Mouse (Mus musculus): ENCODE data around the gene Prkaca.
"Not testable (repeated sequence)": the region's sequence is repeated elsewhere in the genome, so short reads cannot be mapped to it uniquely, and the experiment has no call there.

The Prkaca gene

GRCm38 (mm10) chr8:84002957-84003611 is 30.3 kb downstream of the Prkaca start:
- no peak for DNase-seq (ENCODE audit: low spot score)

- DNase-seq (ENCODE audit: low spot score): no peak
Measured at GRCm38 (mm10) chr8:84003612-84004246, 30.9 kb downstream of the Prkaca start.

GRCm38 (mm10) chr8:84004533-84005201 is 31.9 kb downstream of the Prkaca start:
- peak; percentile 94 for DNase-seq (ENCODE audit: low spot score)

- DNase-seq (ENCODE audit: low spot score): not testable (repeated sequence)
Measured at GRCm38 (mm10) chr8:84005502-84005901, 32.7 kb downstream of the Prkaca start.

GRCm38 (mm10) chr8:84008362-84008761 is 35.6 kb downstream of the Prkaca start:
- DNase-seq (ENCODE audit: low spot score): peak; percentile 73

- DNase-seq (ENCODE audit: low spot score): peak; percentile 92
Measured at GRCm38 (mm10) chr8:84009876-84010275, 37.1 kb downstream of the Prkaca start.

- peak; percentile 77 for DNase-seq (ENCODE audit: low spot score)
Measured at GRCm38 (mm10) chr8:84010625-84011611, 38.1 kb downstream of the Prkaca start.

- no peak for DNase-seq (ENCODE audit: low spot score)
Measured at GRCm38 (mm10) chr8:84011705-84012498, 39.1 kb downstream of the Prkaca start, which contains the start of gene 2210011C24Rik. Gene 2210011C24Rik (minus strand): TSS chr8:84012171.

GRCm38 (mm10) chr8:84012499-84013165 is 39.8 kb downstream of the Prkaca start:
- peak; percentile 80 for DNase-seq (ENCODE audit: low spot score)

GRCm38 (mm10) chr8:84015833-84016232 is 43.0 kb downstream of the Prkaca start:
- DNase-seq (ENCODE audit: low spot score): no peak

GRCm38 (mm10) chr8:84019738-84020137 is 46.9 kb downstream of the Prkaca start:
- no peak for DNase-seq (ENCODE audit: low spot score)

GRCm38 (mm10) chr8:84021096-84021495 is 48.3 kb downstream of the Prkaca start, which contains the start of gene Palm3:
Gene Palm3 (plus strand): TSS chr8:84021471.
- peak; percentile 41 for DNase-seq (ENCODE audit: low spot score)

- no peak for DNase-seq (ENCODE audit: low spot score)
Measured at GRCm38 (mm10) chr8:84021569-84021968, 48.8 kb downstream of the Prkaca start.

- no peak for DNase-seq (ENCODE audit: low spot score)
Measured at GRCm38 (mm10) chr8:84023085-84023484, 50.3 kb downstream of the Prkaca start.

- DNase-seq (ENCODE audit: low spot score): no peak
Measured at GRCm38 (mm10) chr8:84023631-84024030, 50.8 kb downstream of the Prkaca start.

GRCm38 (mm10) chr8:84024171-84024570 is 51.4 kb downstream of the Prkaca start:
- peak; percentile 90 for DNase-seq (ENCODE audit: low spot score)

GRCm38 (mm10) chr8:84025863-84026262 is 53.1 kb downstream of the Prkaca start:
- DNase-seq (ENCODE audit: low spot score): peak; percentile 84

- DNase-seq (ENCODE audit: low spot score): peak; percentile 65
Measured at GRCm38 (mm10) chr8:84027449-84027848, 54.7 kb downstream of the Prkaca start.

GRCm38 (mm10) chr8:84029272-84029671 is 56.5 kb downstream of the Prkaca start:
- DNase-seq (ENCODE audit: low spot score): no peak

GRCm38 (mm10) chr8:84032777-84033176 is 60.0 kb downstream of the Prkaca start:
- DNase-seq (ENCODE audit: low spot score): no peak

All from embryo, embryonic 10 days (tissue).